10 mouse cellular contexts compared by ENCODE assay signal in the genomic region with DNA sequence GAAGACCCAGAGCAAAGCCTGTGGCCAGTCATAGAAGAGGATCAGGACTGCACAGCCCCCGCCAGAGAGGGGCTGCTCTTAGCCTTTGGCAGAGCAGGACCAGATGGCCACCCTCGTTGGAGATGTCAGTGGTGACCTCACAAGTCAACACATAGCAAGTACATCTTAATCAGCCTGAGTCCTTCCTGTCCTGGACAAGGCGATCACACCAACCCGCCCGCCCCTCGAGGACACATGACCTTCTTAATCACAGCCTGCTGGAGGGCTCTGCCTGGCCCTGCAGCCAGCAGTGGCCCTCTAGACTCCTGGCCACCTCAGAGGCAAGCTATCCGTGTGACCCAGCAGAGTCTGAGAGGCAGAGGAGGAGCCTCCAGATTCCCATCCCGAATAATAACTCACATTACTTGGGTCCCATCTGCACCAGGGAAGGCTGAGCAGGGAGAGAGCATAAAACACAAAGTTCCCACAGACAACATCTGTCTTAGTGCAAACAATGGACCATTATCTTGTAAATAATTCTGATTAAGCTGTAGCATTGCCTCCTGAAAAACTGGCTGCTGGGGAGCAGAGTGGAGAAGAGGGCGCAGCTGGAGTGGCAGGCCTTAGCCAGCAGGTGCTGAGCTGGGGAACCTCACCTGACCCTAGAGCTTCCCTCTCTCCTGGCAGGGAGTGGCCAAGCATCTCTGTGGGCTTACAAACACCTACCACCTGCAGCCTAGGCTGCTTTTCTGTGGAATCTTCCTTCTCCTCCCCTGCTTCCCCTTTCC.
DNase-seq lines count a peak whose midpoint lies in the region; ATAC-seq lines count a peak whose summit lies in the region.
"Had no signal": no experiment of that assay in that cellular context is flagged by ENCODE, and none has a peak within 500 bp of the region (broad histone marks: within the 10 kb centered on the region; RNA-seq: fewer than 3 reads in every experiment).

No protein-coding gene starts in this region.

- no peak overlapping the region for H3K4me3 ChIP-seq in forebrain, embryonic 15.5 days
- no peak overlapping the region for H3K4me3 ChIP-seq in forebrain, embryonic 13.5 days
- H3K4me3 ChIP-seq in midbrain, embryonic 11.5 days (ENCODE audit: low read depth, low read length): no peak overlapping the region
- H3K4me3 ChIP-seq in midbrain, embryonic 15.5 days: no peak overlapping the region
- no peak overlapping the region for H3K4me3 ChIP-seq in hindbrain, embryonic 13.5 days
- H3K4me3 ChIP-seq: layer of hippocampus, adult 2 months had no signal

- H3K9ac ChIP-seq in forebrain, embryonic 15.5 days (replicated peaks): no peak overlapping the region
- no peak overlapping the region for H3K9ac ChIP-seq in forebrain, embryonic 13.5 days
- H3K9ac ChIP-seq in midbrain, embryonic 11.5 days (ENCODE audit: low read length): no peak overlapping the region
- no peak overlapping the region for H3K9ac ChIP-seq in midbrain, embryonic 15.5 days
- H3K9ac ChIP-seq in hindbrain, embryonic 13.5 days: no peak overlapping the region

- DNase-seq in midbrain, embryonic 11.5 days (ENCODE audit: low spot score, missing footprints): no peak
- DNase-seq in retina, embryonic 14.5 days (ENCODE audit: low spot score): peak; percentile 34
- no peak for DNase-seq in gastrocnemius, adult 18-20 months (ENCODE audit: low spot score)
- no peak for DNase-seq in right cerebral cortex, postnatal 36 days (ENCODE audit: low spot score in 2 of 2)
- DNase-seq: cerebellum, adult 9-11 months had no signal

- no peaks in the 10 kb centered on the region for H3K9me3 ChIP-seq in forebrain, embryonic 15.5 days
- H3K9me3 ChIP-seq in forebrain, embryonic 13.5 days (replicated peaks): no peaks in the 10 kb centered on the region
- no peaks in the 10 kb centered on the region for H3K9me3 ChIP-seq in midbrain, embryonic 11.5 days (ENCODE audit: control insufficient read depth, low read length)
- no peaks in the 10 kb centered on the region for H3K9me3 ChIP-seq in midbrain, embryonic 15.5 days
- H3K9me3 ChIP-seq in hindbrain, embryonic 13.5 days: no peaks in the 10 kb centered on the region

- no peak overlapping the region for H3K4me2 ChIP-seq in forebrain, embryonic 15.5 days (replicated peaks)
- H3K4me2 ChIP-seq in forebrain, embryonic 13.5 days: no peak overlapping the region
- no peak overlapping the region for H3K4me2 ChIP-seq in midbrain, embryonic 11.5 days
- H3K4me2 ChIP-seq in midbrain, embryonic 15.5 days: no peak overlapping the region
- no peak overlapping the region for H3K4me2 ChIP-seq in hindbrain, embryonic 13.5 days

- no peak overlapping the region for H3K27ac ChIP-seq in forebrain, embryonic 15.5 days (replicated peaks)
- no peak overlapping the region for H3K27ac ChIP-seq in forebrain, embryonic 13.5 days
- no peak overlapping the region for H3K27ac ChIP-seq in midbrain, embryonic 11.5 days (ENCODE audit: low read depth, low read length)
- no peak overlapping the region for H3K27ac ChIP-seq in midbrain, embryonic 15.5 days
- H3K27ac ChIP-seq in hindbrain, embryonic 13.5 days: 0 out of 2 replicates have a peak overlapping the region, but pooled peaks have one; percentile 15
- H3K27ac ChIP-seq: layer of hippocampus, adult 2 months had no signal

- H3K27me3 ChIP-seq in forebrain, embryonic 15.5 days: no peaks in the 10 kb centered on the region
- H3K27me3 ChIP-seq in forebrain, embryonic 13.5 days: no peaks in the 10 kb centered on the region
- no peaks in the 10 kb centered on the region for H3K27me3 ChIP-seq in midbrain, embryonic 11.5 days (ENCODE audit: control insufficient read depth, insufficient read depth, low read length)
- no peaks in the 10 kb centered on the region for H3K27me3 ChIP-seq in midbrain, embryonic 15.5 days (replicated peaks)
- H3K27me3 ChIP-seq in hindbrain, embryonic 13.5 days: no peaks in the 10 kb centered on the region

- 0 out of 2 replicates have a peak, but pooled peaks have one; percentile 19 for ATAC-seq in forebrain, embryonic 15.5 days (replicated peaks)
- no peak for ATAC-seq in forebrain, embryonic 13.5 days
- peak; percentile 64 for ATAC-seq in midbrain, embryonic 11.5 days (ENCODE audit: low FRiP score)
- no peak for ATAC-seq in midbrain, embryonic 15.5 days (replicated peaks)
- no peak for ATAC-seq in hindbrain, embryonic 13.5 days (ENCODE audit: low FRiP score)

- H3K36me3 ChIP-seq in forebrain, embryonic 15.5 days: no peaks in the 10 kb centered on the region
- H3K36me3 ChIP-seq in forebrain, embryonic 13.5 days (ENCODE audit: poor library complexity, severe bottlenecking): no peaks in the 10 kb centered on the region; the same call in 1 of the 2 replicates
- H3K36me3 ChIP-seq in midbrain, embryonic 11.5 days (ENCODE audit: control insufficient read depth, insufficient read depth, low read length): no peaks in the 10 kb centered on the region
- H3K36me3 ChIP-seq in midbrain, embryonic 15.5 days (replicated peaks): no peaks in the 10 kb centered on the region
- no peaks in the 10 kb centered on the region for H3K36me3 ChIP-seq in hindbrain, embryonic 13.5 days

- 60% methylated on average over 9 of the region's 9 CpGs for WGBS in forebrain, embryonic 15.5 days
- WGBS in forebrain, embryonic 13.5 days: 60% methylated on average over 9 of the region's 9 CpGs
- 39% methylated on average over 9 of the region's 9 CpGs for WGBS in midbrain, embryonic 11.5 days
- 49% methylated on average over 9 of the region's 9 CpGs for WGBS in midbrain, embryonic 15.5 days
- 39% methylated on average over 9 of the region's 9 CpGs for WGBS in hindbrain, embryonic 13.5 days

- no peaks in the 10 kb centered on the region for H3K4me1 ChIP-seq in forebrain, embryonic 15.5 days
- H3K4me1 ChIP-seq in forebrain, embryonic 13.5 days: peaks cover 14% of the 10 kb centered on the region
- H3K4me1 ChIP-seq in midbrain, embryonic 11.5 days (ENCODE audit: control insufficient read depth, insufficient read depth, low read length): peaks cover 6% of the 10 kb centered on the region
- no peaks in the 10 kb centered on the region for H3K4me1 ChIP-seq in midbrain, embryonic 15.5 days
- H3K4me1 ChIP-seq in hindbrain, embryonic 13.5 days (replicated peaks): peaks cover 25% of the 10 kb centered on the region

Comparison
In these comparisons a context has a peak if more than half of its experiments do, and no peak if none do; other contexts are left out.
1. ATAC-seq: peak in forebrain, embryonic 15.5 days (single experiment) and midbrain, embryonic 11.5 days (single experiment); none in forebrain, embryonic 13.5 days (single experiment), midbrain, embryonic 15.5 days (single experiment) and hindbrain, embryonic 13.5 days (single experiment).